Comparison of ENCODE assay signal across 27 mouse cellular contexts in the genomic region with DNA sequence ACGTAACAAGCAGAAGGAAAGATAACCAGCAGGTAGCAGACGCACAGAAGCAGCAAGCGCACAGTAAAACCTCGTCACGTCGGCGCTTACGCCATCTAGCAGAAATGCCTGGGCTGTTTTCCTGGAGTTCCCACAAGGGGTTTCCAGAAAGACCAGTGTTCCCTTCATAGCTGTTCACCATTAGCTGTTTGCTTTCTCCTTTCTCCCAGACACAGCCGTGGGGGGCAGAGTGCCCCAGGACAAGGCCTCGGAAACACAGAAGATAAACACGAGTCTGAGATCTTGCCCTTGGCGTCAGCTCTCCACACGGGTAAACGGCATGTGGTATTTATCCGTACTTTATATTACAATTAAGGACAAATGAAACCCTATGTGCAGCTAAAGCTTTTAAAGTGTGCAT. TPM values are rescaled to one million over a fixed set of nuclear protein-coding genes. Genes with fewer than 3 reads are reported as not detected.
DNase-seq lines count a peak whose midpoint lies in the region; ATAC-seq and TF ChIP-seq lines count a peak whose summit lies in the region.
"Had no signal": no experiment of that assay in that cellular context is flagged by ENCODE, and none has a peak within 500 bp of the region (broad histone marks: within the 10 kb centered on the region; RNA-seq: fewer than 3 reads in every experiment).

No protein-coding gene starts in this region.

- no peak overlapping the region for H3K9ac ChIP-seq in embryonic facial prominence, embryonic 13.5 days
- no peak overlapping the region for H3K9ac ChIP-seq in lung, embryonic 14.5 days
- H3K9ac ChIP-seq: forebrain, postnatal 0 days; hindbrain, embryonic 14.5 days; liver, embryonic 13.5 days; midbrain, embryonic 15.5 days had no signal

- TF ChIP-seq CTCF in lung, embryonic 14.5 days (IDR thresholded peaks at IDR 0.05; ENCODE audit: low read depth) = no peak

- no peak for ATAC-seq in embryonic facial prominence, embryonic 13.5 days (ENCODE audit: insufficient number of reproducible peaks, insufficient read depth, low FRiP score, low TSS enrichment, low read depth)
- 0 out of 2 replicates have a peak, but pooled peaks have one; percentile 31 for ATAC-seq in lung, embryonic 14.5 days (ENCODE audit: insufficient read depth)
- ATAC-seq in monocyte, adult 5-6 weeks (replicated peaks; ENCODE audit: insufficient number of reproducible peaks, low FRiP score, low TSS enrichment, poor library complexity, severe bottlenecking) = no peak
- ATAC-seq: activated CD4-positive, CD25-positive, alpha-beta regulatory T cell, adult 4 months; forebrain, postnatal 0 days; intestine, postnatal 0 days; midbrain, embryonic 15.5 days had no signal

- 50% methylated on average over 15 of the region's 15 CpGs for WGBS in embryonic facial prominence, embryonic 13.5 days
- 83% methylated on average over 15 of the region's 15 CpGs for WGBS in embryonic facial prominence, embryonic 10.5 days
- 59% methylated on average over 15 of the region's 15 CpGs for WGBS in lung, embryonic 14.5 days

- no peaks in the 10 kb centered on the region for H3K36me3 ChIP-seq in embryonic facial prominence, embryonic 13.5 days
- H3K36me3 ChIP-seq in embryonic facial prominence, embryonic 10.5 days (replicated peaks) = no peaks in the 10 kb centered on the region
- H3K36me3 ChIP-seq in lung, embryonic 14.5 days (ENCODE audit: insufficient read depth) = no peaks in the 10 kb centered on the region
- H3K36me3 ChIP-seq: liver, embryonic 13.5 days; midbrain, embryonic 10.5 days; midbrain, embryonic 15.5 days had no signal

- no peaks in the 10 kb centered on the region; the same call in 1 of the 2 replicates for H3K27me3 ChIP-seq in embryonic facial prominence, embryonic 13.5 days
- H3K27me3 ChIP-seq in embryonic facial prominence, embryonic 10.5 days (replicated peaks; ENCODE audit: low read depth, poor library complexity, severe bottlenecking) = peaks cover 13% of the 10 kb centered on the region; the same call in 1 of the 2 replicates
- H3K27me3 ChIP-seq in lung, embryonic 14.5 days (ENCODE audit: insufficient read depth, low read length) = peaks cover 3% of the 10 kb centered on the region; the same call in 1 of the 2 replicates
- H3K27me3 ChIP-seq: midbrain, embryonic 15.5 days had no signal

- H3K27ac ChIP-seq in embryonic facial prominence, embryonic 13.5 days = no peak overlapping the region
- no peak overlapping the region for H3K27ac ChIP-seq in embryonic facial prominence, embryonic 10.5 days (replicated peaks)
- peak overlapping the region; percentile 66; the same call in 1 of the 2 replicates for H3K27ac ChIP-seq in lung, embryonic 14.5 days (ENCODE audit: low read depth)
- H3K27ac ChIP-seq: hindbrain, embryonic 14.5 days; liver, embryonic 13.5 days; midbrain, embryonic 10.5 days; midbrain, embryonic 15.5 days had no signal

- no peaks in the 10 kb centered on the region for H3K9me3 ChIP-seq in embryonic facial prominence, embryonic 13.5 days
- no peaks in the 10 kb centered on the region for H3K9me3 ChIP-seq in embryonic facial prominence, embryonic 10.5 days
- no peaks in the 10 kb centered on the region for H3K9me3 ChIP-seq in lung, embryonic 14.5 days (ENCODE audit: low read depth, low read length)
- H3K9me3 ChIP-seq: liver, embryonic 13.5 days; midbrain, embryonic 10.5 days; midbrain, embryonic 15.5 days had no signal

- H3K4me1 ChIP-seq in embryonic facial prominence, embryonic 13.5 days = peaks cover 11% of the 10 kb centered on the region
- 0 out of 2 replicates have a peak, but pooled peaks cover 5% of the 10 kb centered on the region for H3K4me1 ChIP-seq in embryonic facial prominence, embryonic 10.5 days
- no peaks in the 10 kb centered on the region for H3K4me1 ChIP-seq in lung, embryonic 14.5 days (ENCODE audit: insufficient read depth)
- H3K4me1 ChIP-seq: midbrain, embryonic 10.5 days; midbrain, embryonic 15.5 days had no signal

- H3K4me3 ChIP-seq in embryonic facial prominence, embryonic 13.5 days = no peak overlapping the region
- H3K4me3 ChIP-seq in embryonic facial prominence, embryonic 10.5 days = no peak overlapping the region
- no peak overlapping the region for H3K4me3 ChIP-seq in lung, embryonic 14.5 days (ENCODE audit: low read depth, low read length)
- H3K4me3 ChIP-seq: erythroblast, embryonic 14.5 days; liver, embryonic 13.5 days; midbrain, embryonic 10.5 days; midbrain, embryonic 15.5 days had no signal

- H3K4me2 ChIP-seq in embryonic facial prominence, embryonic 13.5 days = peak overlapping the region; percentile 3; the same call in 1 of the 2 replicates
- H3K4me2 ChIP-seq in lung, embryonic 14.5 days = peak overlapping the region; percentile 35; the same call in 1 of the 2 replicates
- H3K4me2 ChIP-seq: hindbrain, embryonic 14.5 days; liver, embryonic 13.5 days; midbrain, embryonic 15.5 days had no signal

- no peak for DNase-seq in embryonic facial prominence, embryonic 10.5 days (ENCODE audit: low spot score)
- DNase-seq in lung, embryonic 14.5 days = no peak
- no peak for DNase-seq in lung, postnatal 10 days
- DNase-seq in ovary, postnatal 36 days (ENCODE audit: low spot score) = peak; percentile 59
- no peak for DNase-seq in ovary, postnatal 14 days (ENCODE audit: low spot score)
- DNase-seq in layer of hippocampus, adult 9-11 months = no peak
- DNase-seq: adrenal gland, adult 2 months; adrenal gland, postnatal 36 days; cerebellum, adult 18-20 months; cerebellum, postnatal 10 days; forebrain, postnatal 0 days; kidney, adult 9 months; kidney, postnatal 10 days; liver, embryonic 13.5 days; lung, adult 2 months; retina, postnatal 1 day; right cerebral cortex, postnatal 14 days; thymus, adult 18-20 months; thymus, postnatal 36 days had no signal

RNA-seq across cellular contexts. Expression of gene Slc38a2, which starts 23.8 kb away (rescaled TPM):
- 125 and 136 TPM in 2 replicates for polyA plus RNA-seq in embryonic facial prominence, embryonic 13.5 days (2015; fragmentation: Nextera tagmentation; extraction: Ambion mirVana)
- 179 TPM in 2 replicates for polyA plus RNA-seq in embryonic facial prominence, embryonic 10.5 days (2016; fragmentation: Nextera tagmentation; extraction: Ambion mirVana)
- polyA plus RNA-seq in lung, embryonic 14.5 days (2014; fragmentation: Nextera tagmentation; extraction: Ambion mirVana) = 174 and 182 TPM in 2 replicates
- total RNA-seq in monocyte, adult 5-6 weeks (2017) = 65.4 to 124 TPM (median 68.3 TPM) in 3 replicates

RNA-seq across cellular contexts. Expression of gene Slc38a1, which starts 33.0 kb away (rescaled TPM):
- polyA plus RNA-seq in embryonic facial prominence, embryonic 13.5 days (2015; fragmentation: Nextera tagmentation; extraction: Ambion mirVana) = 64.2 and 74.6 TPM in 2 replicates
- 120 and 124 TPM in 2 replicates for polyA plus RNA-seq in embryonic facial prominence, embryonic 10.5 days (2016; fragmentation: Nextera tagmentation; extraction: Ambion mirVana)
- 70.6 and 71.6 TPM in 2 replicates for polyA plus RNA-seq in lung, embryonic 14.5 days (2014; fragmentation: Nextera tagmentation; extraction: Ambion mirVana)
- 60.2 to 115 TPM (median 76.1 TPM) in 3 replicates for total RNA-seq in monocyte, adult 5-6 weeks (2017)
